Mouse (Mus musculus): ENCODE measurements at regions not wholly inside any gene's neighbourhood (a gene's known extent, or its start where the extent isn't known, plus 50 kb on each side); places are given as distances from the start of the nearest gene placed in this dataset.

DNA sequence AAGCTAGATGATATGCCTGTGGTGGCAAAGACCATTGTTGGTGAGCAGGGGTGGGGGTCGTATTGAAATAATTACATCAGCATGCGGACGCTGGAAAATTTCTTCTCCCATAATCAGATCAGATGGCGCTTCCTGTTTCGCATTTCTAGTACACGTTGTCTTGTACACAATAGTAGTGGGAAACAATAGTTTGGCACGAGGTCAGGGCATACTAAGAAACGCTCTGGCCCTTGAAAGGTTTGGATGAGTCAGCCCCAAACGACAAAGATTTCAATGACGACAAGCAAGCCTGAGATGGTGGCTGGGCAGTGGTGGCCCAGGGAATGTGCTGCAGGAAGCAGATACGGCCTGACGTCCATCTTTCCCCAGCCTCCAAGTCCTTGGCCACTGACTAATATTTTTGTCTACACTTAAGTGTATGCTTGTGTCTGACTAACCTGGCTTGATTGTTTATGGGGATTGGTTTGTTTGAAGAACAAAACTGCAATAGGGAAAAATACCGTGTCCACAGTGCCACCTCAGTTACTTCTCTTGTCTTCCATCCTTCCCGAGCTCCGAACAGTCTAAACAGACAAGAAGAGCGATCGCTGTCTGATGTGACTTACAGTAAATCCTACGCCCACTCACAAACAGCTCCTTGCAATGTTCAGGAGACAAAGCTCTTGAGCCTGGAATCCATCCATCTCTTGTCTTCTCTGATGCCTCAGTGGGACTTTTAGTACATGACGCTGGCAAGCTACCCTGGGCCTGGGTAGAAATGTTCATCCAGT is 54.1 kb upstream of the S1pr1 start:
- TF ChIP-seq CTCF (IDR thresholded peaks at IDR 0.05; ENCODE audit: borderline replicate concordance, insufficient read depth, low read depth, low read length) = no peak
- no peak for TF ChIP-seq POLR2A (IDR thresholded peaks at IDR 0.05; ENCODE audit: borderline replicate concordance, insufficient read depth, low read length)
